Mouse (Mus musculus): Measurements from ENCODE around the gene Exph5. TPM values are rescaled to one million over a fixed set of nuclear protein-coding genes. Genes with fewer than 3 reads are reported as not detected.
A peak's percentile ranks its signal among the peaks of the same experiment; 100 is the strongest.

The Exph5 gene
- polyA plus RNA-seq, 1 experiment, result 25.2 TPM

- Histone ChIP-seq H3K4me3 (replicated peaks; ENCODE audit: insufficient read depth, low read depth, low read length) (no peak overlapping the region), H3K27me3 (ENCODE audit: control insufficient read depth, insufficient read depth, low read length) (no peaks in the 10 kb centered on the region), H3K27ac (ENCODE audit: insufficient read depth, low read length) (no peak overlapping the region), H3K4me1 (ENCODE audit: control insufficient read depth, insufficient read depth, low read length) (no peaks in the 10 kb centered on the region)
- TF ChIP-seq POLR2A (IDR thresholded peaks at IDR 0.05; ENCODE audit: borderline replicate concordance, insufficient read depth, low read length), result no peak
- TF ChIP-seq CTCF (IDR thresholded peaks at IDR 0.05; ENCODE audit: borderline replicate concordance, insufficient read depth, low read depth, low read length), result no peak
- no peak for DNase-seq
- 67% methylated on average over 3 of the region's 3 CpGs for WGBS
These were observed 87.6 kb downstream of the Exph5 start for GRCm38 (mm10) chr9:53389109-53389508.

GRCm38 (mm10) chr9:53390136-53390535 lies 88.7 kb downstream of the Exph5 start:
- H3K27me3 ChIP-seq (ENCODE audit: control insufficient read depth, insufficient read depth, low read length), result no peaks in the 10 kb centered on the region
- TF ChIP-seq CTCF (IDR thresholded peaks at IDR 0.05; ENCODE audit: borderline replicate concordance, insufficient read depth, low read depth, low read length), result no peak
- no peak for TF ChIP-seq POLR2A (IDR thresholded peaks at IDR 0.05; ENCODE audit: borderline replicate concordance, insufficient read depth, low read length)
- H3K27ac ChIP-seq (ENCODE audit: insufficient read depth, low read length), result no peak overlapping the region
- no peaks in the 10 kb centered on the region for H3K4me1 ChIP-seq (ENCODE audit: control insufficient read depth, insufficient read depth, low read length)
- 86% methylated on average over 7 of the region's 7 CpGs for WGBS
- no peak overlapping the region for H3K4me3 ChIP-seq (replicated peaks; ENCODE audit: insufficient read depth, low read depth, low read length)
- no peak for DNase-seq

DNA sequence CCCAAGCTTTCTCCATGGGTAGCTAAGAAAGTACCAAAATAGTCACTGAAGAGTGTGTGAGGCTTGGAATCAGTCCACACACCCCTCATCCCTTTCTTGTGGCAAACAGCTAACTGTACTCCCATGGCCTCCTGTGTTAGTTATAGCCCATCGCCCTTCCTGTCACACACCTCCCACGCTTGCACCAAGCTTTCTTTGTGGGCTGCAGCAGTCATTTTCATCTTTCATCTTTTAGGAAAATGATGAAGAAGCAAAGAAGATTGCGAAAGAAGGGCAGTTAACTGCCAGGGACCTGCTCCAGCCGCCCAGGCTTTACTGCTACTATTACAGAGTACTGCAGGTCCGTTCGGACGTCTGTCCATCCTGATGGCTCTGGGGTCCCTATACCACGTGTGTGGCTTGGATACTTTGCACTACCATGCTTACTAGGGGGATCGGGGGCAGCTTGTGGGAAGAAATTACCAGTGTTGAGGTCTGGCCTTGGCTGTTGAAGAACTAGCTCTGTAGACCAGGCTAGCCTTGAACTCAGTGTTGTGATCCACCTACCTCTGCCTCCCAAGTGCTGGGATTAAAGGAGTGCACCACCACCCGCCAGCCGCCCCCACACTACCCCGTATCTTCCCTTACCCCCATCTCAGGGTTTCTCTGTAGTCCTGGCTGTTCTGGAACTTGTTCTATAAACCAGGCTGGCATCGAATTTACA lies 96.4 kb downstream of the Exph5 start:
- no peak overlapping the region for H3K4me3 ChIP-seq (replicated peaks; ENCODE audit: insufficient read depth, low read depth, low read length)
- no peaks in the 10 kb centered on the region for H3K27me3 ChIP-seq (ENCODE audit: control insufficient read depth, insufficient read depth, low read length)
- H3K27ac ChIP-seq (ENCODE audit: insufficient read depth, low read length), result no peak overlapping the region
- no peaks in the 10 kb centered on the region; the same call in 1 of the 2 replicates for H3K4me1 ChIP-seq (ENCODE audit: control insufficient read depth, insufficient read depth, low read length)
- 78% methylated on average over 13 of the region's 13 CpGs for WGBS
- DNase-seq, result no peak
- TF ChIP-seq POLR2A (IDR thresholded peaks at IDR 0.05; ENCODE audit: borderline replicate concordance, insufficient read depth, low read length) (no peak), CTCF (IDR thresholded peaks at IDR 0.05; ENCODE audit: borderline replicate concordance, insufficient read depth, low read depth, low read length) (no peak)

DNA sequence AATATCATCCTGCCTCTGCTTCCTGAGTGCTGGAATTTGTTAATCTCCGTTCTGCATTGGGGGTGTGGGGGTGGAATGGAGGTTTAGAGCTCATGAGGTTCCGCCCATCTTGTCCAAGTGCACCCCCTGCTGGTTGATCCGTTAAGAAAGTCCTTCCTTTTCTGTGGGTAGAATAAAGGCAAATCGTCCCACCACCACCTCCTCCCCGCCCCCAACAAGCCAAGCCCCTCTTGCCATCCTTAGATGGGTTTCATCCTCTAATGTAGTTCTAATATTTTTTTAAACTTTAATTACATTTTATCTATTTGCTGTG lies 96.9 kb downstream of the Exph5 start:
- Histone ChIP-seq H3K4me3 (replicated peaks; ENCODE audit: insufficient read depth, low read depth, low read length) (no peak overlapping the region), H3K27me3 (ENCODE audit: control insufficient read depth, insufficient read depth, low read length) (no peaks in the 10 kb centered on the region), H3K4me1 (ENCODE audit: control insufficient read depth, insufficient read depth, low read length) (no peaks in the 10 kb centered on the region; the same call in 1 of the 2 replicates), H3K27ac (ENCODE audit: insufficient read depth, low read length) (no peak overlapping the region)
- WGBS, result 5% methylated on average over 5 of the region's 5 CpGs
- peak; percentile 61 to 75 for DNase-seq
- peak; percentile 88 for TF ChIP-seq CTCF (IDR thresholded peaks at IDR 0.05; ENCODE audit: borderline replicate concordance, insufficient read depth, low read depth, low read length)
- no peak for TF ChIP-seq POLR2A (IDR thresholded peaks at IDR 0.05; ENCODE audit: borderline replicate concordance, insufficient read depth, low read length)

DNA sequence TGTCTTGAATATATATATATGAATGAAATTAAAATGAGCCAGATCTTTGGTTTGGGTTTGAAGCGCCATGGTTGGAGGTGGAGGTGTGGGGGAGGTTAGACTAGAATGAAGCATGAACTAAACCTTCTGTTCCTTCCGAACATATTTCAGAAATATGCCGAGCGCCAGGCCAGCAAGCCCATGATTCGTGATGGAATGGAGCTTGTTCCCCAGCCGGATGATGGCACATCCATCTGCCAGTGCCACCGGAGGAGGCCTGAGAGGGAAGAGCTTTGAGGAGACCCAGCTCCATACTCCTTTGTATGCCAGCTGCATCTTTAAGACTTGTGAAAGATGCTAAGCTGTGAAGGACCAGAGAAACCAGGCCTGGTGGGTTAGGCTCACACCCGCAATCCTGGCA lies 98.1 kb downstream of the Exph5 start:
- no peak for TF ChIP-seq CTCF (IDR thresholded peaks at IDR 0.05; ENCODE audit: borderline replicate concordance, insufficient read depth, low read depth, low read length)
- no peak for TF ChIP-seq POLR2A (IDR thresholded peaks at IDR 0.05; ENCODE audit: borderline replicate concordance, insufficient read depth, low read length)
- H3K27ac ChIP-seq (ENCODE audit: insufficient read depth, low read length), result no peak overlapping the region
- no peak for DNase-seq
- no peaks in the 10 kb centered on the region for H3K27me3 ChIP-seq (ENCODE audit: control insufficient read depth, insufficient read depth, low read length)
- WGBS, result 76% methylated on average over 8 of the region's 8 CpGs
- no peaks in the 10 kb centered on the region; the same call in 1 of the 2 replicates for H3K4me1 ChIP-seq (ENCODE audit: control insufficient read depth, insufficient read depth, low read length)
- no peak overlapping the region for H3K4me3 ChIP-seq (replicated peaks; ENCODE audit: insufficient read depth, low read depth, low read length)

- Histone ChIP-seq H3K4me3 (replicated peaks; ENCODE audit: insufficient read depth, low read depth, low read length) (no peak overlapping the region), H3K27ac (ENCODE audit: insufficient read depth, low read length) (no peak overlapping the region), H3K4me1 (ENCODE audit: control insufficient read depth, insufficient read depth, low read length) (no peaks in the 10 kb centered on the region; the same call in 1 of the 2 replicates), H3K27me3 (ENCODE audit: control insufficient read depth, insufficient read depth, low read length) (no peaks in the 10 kb centered on the region)
- no peak for DNase-seq
- WGBS, result 84% methylated on average over 4 of the region's 4 CpGs
- TF ChIP-seq CTCF (IDR thresholded peaks at IDR 0.05; ENCODE audit: borderline replicate concordance, insufficient read depth, low read depth, low read length), result no peak
- TF ChIP-seq POLR2A (IDR thresholded peaks at IDR 0.05; ENCODE audit: borderline replicate concordance, insufficient read depth, low read length), result no peak
These were observed 99.2 kb downstream of the Exph5 start for GRCm38 (mm10) chr9:53400696-53401095.

GRCm38 (mm10) chr9:53401146-53401545 lies 99.7 kb downstream of the Exph5 start:
- H3K27me3 ChIP-seq (ENCODE audit: control insufficient read depth, insufficient read depth, low read length), result no peaks in the 10 kb centered on the region
- DNase-seq, result no peak
- no peak overlapping the region for H3K4me3 ChIP-seq (replicated peaks; ENCODE audit: insufficient read depth, low read depth, low read length)
- TF ChIP-seq POLR2A (IDR thresholded peaks at IDR 0.05; ENCODE audit: borderline replicate concordance, insufficient read depth, low read length) (no peak), CTCF (IDR thresholded peaks at IDR 0.05; ENCODE audit: borderline replicate concordance, insufficient read depth, low read depth, low read length) (no peak)
- 95% methylated on average over 8 of the region's 8 CpGs for WGBS
- no peaks in the 10 kb centered on the region; the same call in 1 of the 2 replicates for H3K4me1 ChIP-seq (ENCODE audit: control insufficient read depth, insufficient read depth, low read length)
- no peak overlapping the region for H3K27ac ChIP-seq (ENCODE audit: insufficient read depth, low read length)

DNA sequence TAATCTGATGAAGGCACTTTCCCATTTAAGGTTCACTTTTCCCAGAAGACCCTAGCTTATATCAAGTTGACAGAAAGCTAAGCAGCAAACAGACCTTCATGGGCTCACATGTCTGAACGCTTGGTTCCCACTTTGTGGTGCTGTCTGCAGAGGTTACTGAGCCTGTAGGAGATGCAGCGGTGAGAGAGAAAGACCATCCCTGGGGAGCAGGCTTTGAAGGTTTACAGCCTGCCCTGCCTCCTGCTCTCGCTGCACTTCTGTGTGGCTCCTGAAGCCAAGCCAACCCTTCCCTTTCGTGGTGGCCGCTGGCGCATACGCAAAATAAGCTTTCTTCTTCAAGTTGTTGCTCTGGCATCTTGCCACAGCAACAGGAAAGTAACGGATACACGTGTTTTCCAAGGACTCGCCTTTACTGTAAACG lies 100.8 kb downstream of the Exph5 start, which contains the start of gene 4930550C14Rik:
Gene 4930550C14Rik, plus strand, starts transcription at position 35 of the 421 bp plus-strand sequence.
- H3K27me3 ChIP-seq (ENCODE audit: control insufficient read depth, insufficient read depth, low read length), result no peaks in the 10 kb centered on the region
- no peak within 1 kb of the TSS for H3K4me3 ChIP-seq (replicated peaks; ENCODE audit: insufficient read depth, low read depth, low read length)
- TF ChIP-seq POLR2A (IDR thresholded peaks at IDR 0.05; ENCODE audit: borderline replicate concordance, insufficient read depth, low read length) (no peak), CTCF (IDR thresholded peaks at IDR 0.05; ENCODE audit: borderline replicate concordance, insufficient read depth, low read depth, low read length) (no peak)
- H3K4me1 ChIP-seq (ENCODE audit: control insufficient read depth, insufficient read depth, low read length), result no peaks in the 10 kb centered on the region; the same call in 1 of the 2 replicates
- no peak within 1 kb of the TSS for H3K27ac ChIP-seq (ENCODE audit: insufficient read depth, low read length)
- peak in 1 of 2 experiments; percentile 5 for DNase-seq
- 8% methylated on average over 11 of the region's 11 CpGs for WGBS

Measured in cerebellum, adult 2 months (tissue).